Mouse (Mus musculus): ENCODE data around the gene AI413582. TPM values are rescaled to one million over a fixed set of nuclear protein-coding genes. Genes with fewer than 3 reads are reported as not detected.
A peak's percentile ranks its signal among the peaks of the same experiment; 100 is the strongest.

Gene AI413582
- 10 to 100 TPM; 61.4 to 72.2 TPM for total RNA-seq (2021)
- long read RNA-seq, transcript AI413582-204 (5 exons, 862 nt), result major isoform, 55 of 68 reads
- long read RNA-seq, partial matches to known transcripts, result 4 of 68 reads
- long read RNA-seq, other reads (novel, unspliced or antisense), result 5 of 68 reads

GRCm38 (mm10) chr17:27565163-27565941 lies at the start of gene AI413582:
Gene AI413582, minus strand, starts transcription at chr17:27565756.
- peak; percentile 98 to 99 for DNase-seq (ENCODE audit: low spot score in 2 of 2)

GRCm38 (mm10) chr17:27613016-27613415 lies 47.5 kb upstream of the AI413582 start:
- DNase-seq (ENCODE audit: low spot score in 2 of 2), result no peak

- DNase-seq (ENCODE audit: low spot score in 2 of 2), result no peak
Observed at GRCm38 (mm10) chr17:27611994-27612393, 46.4 kb upstream of the AI413582 start.

GRCm38 (mm10) chr17:27611519-27611884 lies 45.9 kb upstream of the AI413582 start:
- no peak for DNase-seq (ENCODE audit: low spot score in 2 of 2)

GRCm38 (mm10) chr17:27610679-27611518 lies 45.3 kb upstream of the AI413582 start:
- peak; percentile 45 to 64 for DNase-seq (ENCODE audit: low spot score in 2 of 2)

- no peak for DNase-seq (ENCODE audit: low spot score in 2 of 2)
Observed at GRCm38 (mm10) chr17:27609576-27609975, 44.0 kb upstream of the AI413582 start.

GRCm38 (mm10) chr17:27603522-27604234 lies 38.1 kb upstream of the AI413582 start:
- DNase-seq (ENCODE audit: low spot score in 2 of 2), result no peak

- no peak for DNase-seq (ENCODE audit: low spot score in 2 of 2)
Observed at GRCm38 (mm10) chr17:27603036-27603435, 37.5 kb upstream of the AI413582 start.

GRCm38 (mm10) chr17:27600869-27601268 lies 35.3 kb upstream of the AI413582 start:
- no peak for DNase-seq (ENCODE audit: low spot score in 2 of 2)

- no peak for DNase-seq (ENCODE audit: low spot score in 2 of 2)
Observed at GRCm38 (mm10) chr17:27600286-27600685, 34.7 kb upstream of the AI413582 start.

- DNase-seq (ENCODE audit: low spot score in 2 of 2), result no peak
Observed at GRCm38 (mm10) chr17:27596376-27597190, 31.0 kb upstream of the AI413582 start.

- DNase-seq (ENCODE audit: low spot score in 2 of 2), result no peak
Observed at GRCm38 (mm10) chr17:27595659-27596375, 30.3 kb upstream of the AI413582 start.

GRCm38 (mm10) chr17:27592565-27592910 lies 27.0 kb upstream of the AI413582 start:
- DNase-seq (ENCODE audit: low spot score in 2 of 2), result no peak

- DNase-seq (ENCODE audit: low spot score in 2 of 2), result no peak
Observed at GRCm38 (mm10) chr17:27591826-27592564, 26.4 kb upstream of the AI413582 start.

GRCm38 (mm10) chr17:27588231-27588630 lies 22.7 kb upstream of the AI413582 start:
- no peak for DNase-seq (ENCODE audit: low spot score in 2 of 2)

GRCm38 (mm10) chr17:27587252-27587651 lies 21.7 kb upstream of the AI413582 start:
- DNase-seq (ENCODE audit: low spot score in 2 of 2), result peak in 1 of 2 experiments; percentile 47

GRCm38 (mm10) chr17:27586661-27587060 lies 21.1 kb upstream of the AI413582 start:
- no peak for DNase-seq (ENCODE audit: low spot score in 2 of 2)

GRCm38 (mm10) chr17:27583185-27583894 lies 17.8 kb upstream of the AI413582 start:
- DNase-seq (ENCODE audit: low spot score in 2 of 2), result no peak
